Mouse (Mus musculus) small intestine, adult 2 months (tissue): Measurements from ENCODE around the gene Onecut1. TPM values are rescaled to one million over a fixed set of nuclear protein-coding genes. Genes with fewer than 3 reads are reported as not detected.

Experiments
- H3K27ac ChIP-seq: fragments of 200-500 bp; 2 replicates; pipeline ENCODE4 v1.5.1; 2012; ENCODE audit warnings: low read depth, low read length, control low read depth, inconsistent platforms; ENCODE audit not compliant: insufficient read depth
- H3K27me3 ChIP-seq: fragments of 200-500 bp; 2 replicates; pipeline ENCODE4 v1.6.1; 2012; ENCODE audit warnings: mild to moderate bottlenecking, moderate library complexity, low read length, inconsistent platforms; ENCODE audit not compliant: control insufficient read depth, insufficient read depth
- H3K36me3 ChIP-seq: fragments of 200-500 bp; 2 replicates; pipeline ENCODE4 v1.6.1; 2012; ENCODE audit warnings: mild to moderate bottlenecking, low read length, control low read depth, inconsistent platforms; ENCODE audit not compliant: control insufficient read depth, insufficient read depth
- H3K4me1 ChIP-seq: fragments of 200-500 bp; 2 replicates; pipeline ENCODE4 v1.6.1; 2012; ENCODE audit warnings: low read length, inconsistent platforms, mixed read lengths; ENCODE audit not compliant: control insufficient read depth, insufficient read depth, insufficient read length
- H3K4me3 ChIP-seq: fragments of 200-500 bp; 2 replicates; pipeline ENCODE4 v1.5.1; 2012; ENCODE audit warnings: low read depth, mild to moderate bottlenecking, control low read depth, inconsistent platforms, low read length, moderate library complexity
- CTCF ChIP-seq: fragments of 200-500 bp; IDR thresholded peaks from 2 replicates; pipeline ENCODE4 v1.5.1; 2012; ENCODE audit warnings: low read depth, mild to moderate bottlenecking, control low read depth, inconsistent platforms, low read length, moderate library complexity, mixed read lengths; ENCODE audit not compliant: insufficient replicate concordance, insufficient read length; ENCODE audit errors: extremely low read depth
- POLR2A ChIP-seq: fragments of 200-500 bp; IDR thresholded peaks from 2 replicates; pipeline ENCODE4 v1.6.1; 2012; ENCODE audit warnings: low read depth, mild to moderate bottlenecking, control low read depth, inconsistent platforms, low read length, moderate library complexity
- WGBS: fragments of 180-500 bp; shearing (Covaris S2); methylation state at CpG from one replicate; pipeline ENCODE4 v1.1.7; 2018; 5-methylcytosine and 5-hydroxymethylcytosine counted together
- polyA plus RNA-seq: library from polyadenylated mRNA; depleted of rRNA; stranded (reverse); fragments of >200 nt; gene quantifications from 2 replicates; pipeline ENCODE4 v1.2.3, GENCODE M21; 2012

The Onecut1 gene
- polyA plus RNA-seq, 1 experiment: not detected

DNA sequence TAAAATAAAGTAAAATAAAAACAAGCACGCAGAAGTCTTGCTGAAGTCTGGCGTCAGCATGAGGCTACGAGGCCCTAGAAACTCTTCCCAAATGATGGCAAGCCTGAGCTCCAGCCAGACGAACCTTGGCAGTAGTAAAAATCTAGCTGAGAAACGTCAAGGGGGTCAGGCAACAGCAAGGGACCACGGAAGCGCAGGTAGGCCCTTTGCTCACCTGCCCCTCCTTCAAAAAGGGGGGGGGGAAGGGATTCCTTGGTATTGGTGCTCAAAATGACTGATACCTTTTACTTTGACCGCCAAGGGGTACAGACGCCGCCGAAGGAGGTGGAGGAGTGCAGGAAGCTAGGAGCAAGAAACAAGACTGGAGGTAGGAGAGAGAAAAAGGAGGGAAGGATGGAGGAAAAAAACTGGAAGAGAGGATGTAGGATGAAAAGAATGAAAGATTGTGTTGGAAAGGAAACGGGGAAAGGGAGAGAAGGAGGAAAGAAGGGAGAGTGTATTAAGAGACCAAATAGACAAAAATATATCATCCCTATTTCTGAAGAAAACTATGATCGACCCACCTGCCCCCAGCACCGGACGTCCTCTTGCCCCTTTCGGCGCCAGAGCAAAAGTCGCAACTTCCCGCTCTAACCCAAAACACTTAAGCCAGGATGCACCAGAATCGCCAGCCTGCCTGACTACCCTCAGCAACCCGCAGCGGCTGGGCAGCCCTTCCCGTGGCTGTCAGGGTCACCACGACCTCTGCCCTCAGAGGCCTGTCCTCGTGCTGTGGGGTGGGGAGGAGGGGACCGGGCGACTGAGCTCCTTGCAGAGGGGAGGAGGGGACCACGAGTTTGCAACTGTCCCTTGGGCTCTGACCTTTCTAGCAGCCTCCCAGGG is 8.3 kb upstream of the Onecut1 start:
- TF ChIP-seq CTCF (no peak), POLR2A (no peak)
- H3K4me1 ChIP-seq: peaks cover 2% of the 10 kb centered on the region; the same call in 1 of the 2 replicates
- no peak overlapping the region for H3K27ac ChIP-seq
- H3K27me3 ChIP-seq: peaks cover 54% of the 10 kb centered on the region
- no peak overlapping the region for H3K4me3 ChIP-seq
- no peaks in the 10 kb centered on the region for H3K36me3 ChIP-seq
- WGBS: 22% methylated on average over 28 of the region's 28 CpGs

DNA sequence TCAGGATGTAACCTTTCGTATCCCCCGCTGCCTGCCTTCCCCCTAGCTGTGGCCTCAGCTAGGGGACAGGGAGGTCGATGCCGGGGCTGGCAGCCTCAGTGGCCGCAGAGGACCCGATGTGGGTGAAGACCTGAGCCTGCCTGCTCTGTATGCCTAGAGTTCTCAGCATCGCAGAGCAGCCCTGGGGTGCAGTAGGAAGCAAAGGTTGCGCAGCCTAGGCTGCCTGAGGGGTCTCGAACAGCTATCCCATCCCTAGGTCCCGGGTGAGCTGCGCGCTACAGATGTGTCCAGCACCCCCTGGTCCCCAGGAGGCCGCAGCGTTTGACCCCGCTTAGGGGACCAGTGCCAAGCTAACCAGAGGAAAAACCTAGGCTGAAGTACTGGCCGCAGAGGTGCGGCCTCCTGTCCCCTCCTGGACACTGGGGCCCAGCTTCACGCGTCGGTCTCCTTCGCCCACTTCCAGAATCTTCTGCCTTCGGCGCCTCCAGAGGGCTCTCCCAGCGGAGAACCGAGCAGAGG is 7.6 kb upstream of the Onecut1 start:
- 19% methylated on average over 25 of the region's 25 CpGs for WGBS
- TF ChIP-seq POLR2A: no peak
- no peak for TF ChIP-seq CTCF
- Histone ChIP-seq H3K27me3 (peaks cover 48% of the 10 kb centered on the region), H3K4me1 (peaks cover 2% of the 10 kb centered on the region; the same call in 1 of the 2 replicates), H3K27ac (no peak overlapping the region), H3K36me3 (no peaks in the 10 kb centered on the region), H3K4me3 (no peak overlapping the region)

DNA sequence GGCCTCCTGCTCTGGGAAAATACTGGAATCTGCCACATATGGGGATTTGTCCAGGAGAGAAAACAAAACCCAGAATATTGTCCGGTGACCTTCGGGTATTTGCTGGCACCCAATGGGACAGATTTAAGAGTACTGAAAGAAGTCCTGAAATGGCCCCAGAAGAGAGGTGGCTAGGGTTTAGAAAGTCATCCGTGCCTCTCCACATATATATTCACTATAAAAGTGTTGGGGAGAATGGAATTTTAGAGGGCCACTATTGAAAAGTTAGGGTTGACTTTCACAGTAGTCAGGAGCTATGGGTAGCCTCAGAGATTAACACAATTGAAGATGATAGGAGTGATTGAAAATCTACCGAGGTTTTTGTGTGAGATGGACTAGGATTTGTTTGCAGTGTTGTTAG is 6.3 kb upstream of the Onecut1 start:
- Histone ChIP-seq H3K27me3 (peaks cover 48% of the 10 kb centered on the region), H3K4me3 (no peak overlapping the region), H3K36me3 (no peaks in the 10 kb centered on the region), H3K4me1 (no peaks in the 10 kb centered on the region), H3K27ac (no peak overlapping the region)
- 26% methylated on average over 4 of the region's 4 CpGs for WGBS
- TF ChIP-seq POLR2A: no peak
- TF ChIP-seq CTCF: no peak

DNA sequence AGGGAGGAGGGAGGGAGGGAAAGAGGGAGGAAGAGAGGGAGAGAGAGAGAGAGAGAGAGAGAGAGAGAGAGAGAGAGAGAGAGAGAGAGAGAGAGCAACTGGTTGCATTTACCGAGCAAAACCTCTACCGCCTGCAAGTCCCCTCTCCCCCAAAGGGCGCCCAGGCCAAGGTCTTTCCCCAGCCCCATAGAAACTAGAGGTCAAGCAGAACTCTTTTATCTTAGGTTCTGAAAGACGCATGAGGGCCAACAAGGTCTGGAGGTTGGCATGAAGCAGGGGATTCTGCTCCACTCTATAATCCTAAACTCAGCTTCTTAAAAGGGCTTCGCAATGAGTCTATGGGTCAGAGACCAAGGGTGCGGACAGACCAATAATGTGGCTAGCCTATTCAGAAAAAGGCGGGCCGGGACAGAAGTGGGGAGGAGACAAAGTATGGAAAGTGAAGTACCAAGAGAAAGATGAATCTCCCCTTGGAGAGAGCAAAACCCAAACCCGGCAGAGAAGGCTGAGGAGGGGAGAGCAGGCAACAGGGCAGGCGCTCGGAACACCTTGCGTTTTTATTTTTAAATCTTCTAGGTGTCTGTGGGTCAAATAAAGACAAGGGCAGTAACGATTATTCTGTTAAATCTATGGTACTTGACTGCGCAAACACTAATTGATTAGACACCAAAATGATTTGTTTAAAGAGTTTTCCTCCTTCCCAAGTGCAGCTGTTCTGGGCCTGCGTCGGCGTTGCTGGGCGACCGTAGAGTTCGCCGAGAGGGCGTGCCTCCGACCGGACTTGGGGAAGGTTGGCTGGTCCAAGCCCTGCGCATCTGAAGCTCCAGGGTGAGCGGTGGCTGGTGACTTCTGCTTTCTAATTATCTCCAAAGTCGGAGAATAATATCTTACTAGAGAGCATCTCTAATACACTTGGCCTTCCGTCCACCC is 4.9 kb upstream of the Onecut1 start:
- Histone ChIP-seq H3K27ac (no peak overlapping the region), H3K4me3 (no peak overlapping the region), H3K36me3 (no peaks in the 10 kb centered on the region), H3K27me3 (peaks cover 44% of the 10 kb centered on the region), H3K4me1 (no peaks in the 10 kb centered on the region)
- 15% methylated on average over 28 of the region's 28 CpGs for WGBS
- TF ChIP-seq POLR2A (no peak), CTCF (no peak)

DNA sequence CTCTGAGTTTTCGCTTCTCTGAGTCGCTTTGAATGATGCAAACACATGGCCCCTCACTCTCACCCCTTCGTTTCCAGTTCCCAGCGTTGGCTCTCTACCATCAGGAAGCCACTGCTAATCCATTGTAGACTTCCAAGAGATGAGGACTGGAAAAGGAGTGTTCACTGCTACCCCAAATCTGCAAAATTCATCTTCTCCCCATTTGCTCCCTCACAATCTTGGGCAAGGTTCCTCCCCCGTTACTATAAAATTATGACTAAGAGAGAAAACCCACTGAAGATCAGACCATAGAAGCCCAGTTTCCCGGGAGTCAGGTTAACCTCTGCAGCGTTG is 4.2 kb upstream of the Onecut1 start:
- TF ChIP-seq POLR2A (no peak), CTCF (no peak)
- peaks cover 46% of the 10 kb centered on the region for H3K27me3 ChIP-seq
- 16% methylated on average over 7 of the region's 7 CpGs for WGBS
- H3K36me3 ChIP-seq: no peaks in the 10 kb centered on the region
- no peak overlapping the region for H3K4me3 ChIP-seq
- H3K4me1 ChIP-seq: 0 out of 2 replicates have a peak, but pooled peaks cover 3% of the 10 kb centered on the region
- H3K27ac ChIP-seq: no peak overlapping the region

DNA sequence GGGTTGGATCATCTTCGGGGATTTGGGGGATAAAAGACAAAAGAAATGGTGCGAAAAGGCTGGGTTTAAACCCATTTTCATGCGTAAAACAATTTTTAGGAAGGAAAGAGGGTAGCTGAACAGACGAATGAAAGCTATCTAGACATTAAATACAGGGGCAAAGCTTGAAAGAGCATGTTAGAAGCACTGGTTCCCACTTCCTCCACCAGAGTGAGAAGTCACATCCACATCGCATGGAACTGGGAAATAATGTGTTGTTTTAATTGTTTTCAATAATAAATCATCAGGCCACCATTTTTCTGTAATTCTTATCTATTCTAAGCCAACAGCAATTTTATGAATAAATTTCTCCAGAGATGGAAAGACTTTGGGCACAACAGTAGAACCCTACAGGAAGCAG is 3.6 kb upstream of the Onecut1 start:
- no peak overlapping the region for H3K4me3 ChIP-seq
- TF ChIP-seq CTCF (no peak), POLR2A (no peak)
- 0 out of 2 replicates have a peak, but pooled peaks cover 3% of the 10 kb centered on the region for H3K4me1 ChIP-seq
- H3K27me3 ChIP-seq: peaks cover 50% of the 10 kb centered on the region
- no peak overlapping the region for H3K27ac ChIP-seq
- 45% methylated on average over 5 of the region's 5 CpGs for WGBS
- no peaks in the 10 kb centered on the region for H3K36me3 ChIP-seq
